Mouse (Mus musculus) erythroblast, embryonic 14.5 days (primary cell): ENCODE measurements around the gene 4930558K02Rik. TPM values are rescaled to one million over a fixed set of nuclear protein-coding genes. Genes with fewer than 3 reads are reported as not detected.

ENCODE experiments used
- H3K27me3 ChIP-seq: 2 replicates; pipeline ENCODE4 v1.6.1; 2012; ENCODE audit warnings: inconsistent platforms; ENCODE audit not compliant: control insufficient read depth
- H3K36me3 ChIP-seq: 2 replicates; pipeline ENCODE4 v1.6.1; 2012; ENCODE audit warnings: mild to moderate bottlenecking, inconsistent platforms; ENCODE audit not compliant: control insufficient read depth
- H3K4me1 ChIP-seq: 2 replicates; pipeline ENCODE4 v1.6.1; 2012; ENCODE audit warnings: inconsistent platforms; ENCODE audit not compliant: control insufficient read depth
- H3K4me3 ChIP-seq: replicated peaks from 2 replicates; pipeline ENCODE3; 2012; ENCODE audit warnings: moderate library complexity, mild to moderate bottlenecking, inconsistent platforms
- H3K9me3 ChIP-seq: 2 replicates; pipeline ENCODE4 v1.6.1; 2012; ENCODE audit warnings: low read length, inconsistent platforms, mixed read lengths; ENCODE audit not compliant: control insufficient read depth
- GATA1 ChIP-seq: IDR thresholded peaks from 2 replicates; pipeline ENCODE4 v1.6.1; 2012; ENCODE audit warnings: low read length, inconsistent platforms, mixed read lengths
- TAL1 ChIP-seq: IDR thresholded peaks from 3 replicates; pipeline ENCODE4 v1.6.1; 2012; ENCODE audit warnings: low read length, inconsistent platforms, mixed read lengths
- polyA plus RNA-seq: library from polyadenylated mRNA; stranded (reverse); fragments of >175 nt; gene quantifications from 2 replicates; pipeline ENCODE4 v1.2.3, GENCODE M21; 2012

The 4930558K02Rik gene
- polyA plus RNA-seq, 1 experiment = not detected

DNA sequence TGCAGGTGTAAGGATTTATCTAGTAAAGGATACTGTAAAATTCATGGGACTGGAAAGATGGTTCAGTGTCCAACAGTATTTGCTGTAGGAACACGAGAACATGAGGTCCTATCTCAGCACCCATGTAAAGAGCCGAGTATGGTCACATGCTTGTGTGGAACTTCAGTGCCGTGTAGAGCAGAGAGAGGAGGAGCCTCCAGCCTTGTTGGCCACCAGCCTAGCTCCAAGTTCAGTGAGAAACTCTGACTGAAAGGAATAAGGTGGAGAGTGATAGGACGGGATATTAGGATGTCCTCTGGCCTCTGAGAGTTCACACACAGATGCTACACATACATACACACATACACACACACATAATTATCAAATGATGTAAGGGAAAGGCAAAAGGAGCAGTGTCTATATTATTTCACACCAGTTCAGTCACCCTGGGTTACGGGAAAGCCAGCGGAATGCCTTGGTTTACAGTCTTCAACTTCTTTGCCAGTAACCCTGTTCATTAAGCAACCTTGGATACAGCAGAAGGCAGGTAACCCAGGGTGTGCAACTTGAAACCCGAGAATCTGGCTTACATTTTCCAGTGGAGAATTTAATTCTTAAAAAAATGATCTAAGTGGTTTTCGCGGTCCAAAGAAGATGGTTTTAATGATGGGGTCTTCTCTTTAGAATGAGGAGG is 1.3 kb upstream of the 4930558K02Rik start:
- Histone ChIP-seq H3K4me3 (no peak overlapping the region), H3K9me3 (no peaks in the 10 kb centered on the region), H3K4me1 (peaks cover 11% of the 10 kb centered on the region), H3K36me3 (no peaks in the 10 kb centered on the region), H3K27me3 (no peaks in the 10 kb centered on the region)
- TF ChIP-seq GATA1 (no peak), TAL1 (no peak)

DNA sequence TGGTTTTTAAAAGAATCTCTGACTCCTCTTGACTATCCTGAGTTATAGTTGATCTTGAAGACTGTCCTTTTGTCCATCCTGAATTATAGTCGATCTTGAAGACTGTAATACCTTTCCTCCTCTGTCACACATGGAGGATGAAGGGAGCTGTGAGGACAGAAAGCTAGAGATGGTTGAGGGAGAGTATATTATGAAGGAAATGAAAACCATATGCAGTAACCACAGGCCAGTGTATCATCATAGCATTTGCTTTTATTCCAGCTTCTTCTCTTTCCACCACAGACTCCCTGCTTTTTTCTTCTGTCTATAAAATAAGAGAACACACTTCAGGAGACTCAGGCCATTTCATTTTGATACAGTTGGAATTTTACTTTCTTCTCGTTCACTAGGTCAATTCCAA is 610 bp upstream of the 4930558K02Rik start:
- no peaks in the 10 kb centered on the region for H3K9me3 ChIP-seq
- TF ChIP-seq TAL1 (no peak), GATA1 (no peak)
- H3K27me3 ChIP-seq = no peaks in the 10 kb centered on the region
- no peak overlapping the region for H3K4me3 ChIP-seq
- no peaks in the 10 kb centered on the region for H3K36me3 ChIP-seq
- H3K4me1 ChIP-seq = peaks cover 12% of the 10 kb centered on the region

DNA sequence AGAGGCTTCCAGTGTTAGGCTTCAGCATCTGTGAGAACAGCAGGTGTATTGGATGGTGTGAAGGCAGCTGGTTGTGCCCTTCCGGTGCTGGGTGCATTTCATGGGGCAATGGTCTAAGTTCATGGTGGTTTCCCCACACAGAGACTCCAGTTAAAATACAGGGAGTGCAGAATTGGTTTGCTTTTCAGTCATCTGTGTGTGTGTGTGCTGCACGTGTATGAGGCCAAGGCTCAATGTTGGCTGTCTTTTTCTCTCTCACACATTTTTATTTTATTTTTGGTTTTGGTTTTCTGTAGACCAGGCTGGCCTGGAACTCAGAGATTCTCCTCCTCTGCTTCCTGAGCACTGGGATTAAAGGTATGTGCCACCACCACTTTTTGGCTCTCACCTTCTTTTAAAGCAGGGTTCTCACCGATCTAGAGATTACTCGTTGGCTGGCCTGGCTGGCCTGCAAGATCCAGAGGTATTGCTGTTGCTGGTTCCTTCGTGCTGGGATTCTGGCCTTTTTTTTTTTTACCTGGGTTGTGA is 1.2 kb downstream of the 4930558K02Rik start:
- no peaks in the 10 kb centered on the region for H3K36me3 ChIP-seq
- H3K9me3 ChIP-seq = no peaks in the 10 kb centered on the region
- H3K4me3 ChIP-seq = no peak overlapping the region
- no peaks in the 10 kb centered on the region for H3K27me3 ChIP-seq
- TF ChIP-seq GATA1 = no peak
- TF ChIP-seq TAL1 = no peak
- H3K4me1 ChIP-seq = peaks cover 12% of the 10 kb centered on the region

DNA sequence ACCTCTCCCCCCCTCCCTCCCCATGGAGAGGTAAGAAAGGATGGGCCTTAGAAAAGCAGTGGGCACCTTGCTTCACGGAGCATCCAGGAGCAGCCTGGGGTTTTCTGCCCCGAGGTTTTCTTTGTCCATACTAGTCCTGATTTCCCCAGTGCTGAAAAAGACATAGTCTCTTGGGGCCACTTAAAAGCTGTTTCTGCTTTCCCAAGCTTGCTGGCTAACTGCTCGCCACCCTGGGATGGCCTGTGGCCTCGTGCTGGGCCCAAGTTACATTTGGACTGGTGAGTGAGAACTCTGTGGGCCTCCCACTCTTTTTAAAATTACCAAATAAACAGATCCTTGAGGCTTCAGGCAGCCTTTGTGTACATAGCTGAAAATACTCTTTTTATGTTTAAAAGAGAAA is 2.1 kb downstream of the 4930558K02Rik start:
- H3K4me3 ChIP-seq = no peak overlapping the region
- no peak for TF ChIP-seq GATA1
- TF ChIP-seq TAL1 = no peak
- H3K4me1 ChIP-seq = peaks cover 12% of the 10 kb centered on the region
- H3K9me3 ChIP-seq = no peaks in the 10 kb centered on the region
- no peaks in the 10 kb centered on the region for H3K36me3 ChIP-seq
- H3K27me3 ChIP-seq = no peaks in the 10 kb centered on the region

DNA sequence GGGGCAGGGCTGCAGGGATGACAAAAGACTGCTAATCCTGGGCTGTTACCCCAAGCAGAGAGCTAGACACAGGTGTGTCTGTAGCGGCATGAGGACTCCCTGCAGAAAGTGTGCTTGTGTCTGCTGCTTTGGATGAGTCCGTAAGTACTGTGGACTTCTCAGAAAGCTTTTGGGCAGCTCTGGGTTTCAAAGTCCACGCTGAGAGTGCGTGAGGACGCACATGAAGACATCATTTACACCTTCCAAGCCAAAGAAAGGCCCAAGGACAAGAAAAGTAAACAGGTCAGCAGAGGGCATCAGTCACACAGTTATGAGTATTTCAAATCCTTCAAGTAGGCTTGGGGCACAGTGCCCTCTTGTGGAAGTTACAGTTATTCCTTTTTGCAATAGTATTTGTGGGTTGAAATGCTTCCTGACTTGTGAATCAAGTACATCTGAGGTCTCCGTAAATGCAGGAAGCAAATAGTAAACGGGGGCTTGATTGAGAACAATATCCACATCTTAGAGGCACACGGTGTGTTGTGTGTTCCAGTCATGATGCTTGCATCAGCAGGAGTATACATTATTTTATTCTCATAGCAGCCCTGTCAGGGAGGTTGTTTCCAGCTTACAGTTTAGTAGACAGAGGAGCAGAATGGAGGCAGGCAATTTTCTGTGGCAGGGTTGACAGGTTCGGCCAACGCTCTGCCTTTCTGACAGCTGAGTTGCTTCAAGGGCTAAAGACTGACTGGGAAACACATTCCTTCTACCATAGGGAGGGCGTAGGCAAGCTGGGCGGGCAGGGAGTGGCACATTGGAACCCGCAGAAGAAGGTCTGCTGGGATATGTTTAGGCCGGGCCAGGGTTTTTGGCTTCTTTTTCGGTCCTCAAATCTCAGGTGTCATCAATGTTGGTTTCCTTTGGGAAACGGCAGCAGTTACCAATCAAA is 2.9 kb downstream of the 4930558K02Rik start:
- TF ChIP-seq GATA1 (no peak), TAL1 (no peak)
- H3K36me3 ChIP-seq = no peaks in the 10 kb centered on the region
- H3K4me3 ChIP-seq = no peak overlapping the region
- H3K4me1 ChIP-seq = peaks cover 12% of the 10 kb centered on the region
- no peaks in the 10 kb centered on the region for H3K27me3 ChIP-seq
- H3K9me3 ChIP-seq = no peaks in the 10 kb centered on the region

DNA sequence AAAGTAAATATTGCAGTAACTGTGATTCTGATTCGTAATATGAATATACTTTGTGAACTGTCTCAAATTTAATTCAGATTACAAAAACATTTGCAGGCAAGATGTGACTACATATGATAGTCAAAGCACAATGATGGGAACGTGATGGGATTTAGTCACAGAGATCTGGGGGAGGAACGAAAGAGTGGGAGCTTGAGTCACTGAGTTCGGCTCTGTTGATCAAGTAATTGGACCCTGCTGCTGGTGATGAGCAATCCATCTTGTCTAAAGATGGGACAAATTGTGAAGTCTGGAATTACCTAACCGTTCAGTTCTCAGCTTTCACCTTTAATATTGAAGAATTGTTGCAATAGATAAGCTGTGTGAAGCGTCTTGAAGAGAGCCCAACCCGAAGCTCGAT is 7.2 kb downstream of the 4930558K02Rik start:
- Histone ChIP-seq H3K9me3 (no peaks in the 10 kb centered on the region), H3K27me3 (no peaks in the 10 kb centered on the region), H3K4me1 (peaks cover 32% of the 10 kb centered on the region), H3K36me3 (peaks cover 8% of the 10 kb centered on the region), H3K4me3 (no peak overlapping the region)
- TF ChIP-seq TAL1 (no peak), GATA1 (no peak)

DNA sequence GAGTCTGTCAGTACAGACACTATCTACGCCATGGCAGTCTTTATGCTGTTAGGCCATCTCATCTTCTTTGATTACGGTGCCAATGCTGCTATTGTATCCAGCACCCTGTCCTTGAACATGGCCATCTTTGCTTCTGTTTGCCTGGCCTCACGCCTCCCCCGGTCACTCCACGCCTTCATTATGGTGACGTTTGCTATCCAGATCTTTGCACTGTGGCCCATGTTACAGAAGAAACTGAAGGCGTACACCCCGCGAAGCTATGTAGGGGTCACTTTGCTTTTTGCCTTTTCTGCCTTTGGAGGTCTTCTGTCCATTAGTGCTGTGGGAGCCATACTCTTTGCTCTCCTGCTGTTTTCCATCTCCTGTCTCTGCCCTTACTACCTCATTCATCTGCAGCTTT is 8.6 kb downstream of the 4930558K02Rik start:
- Histone ChIP-seq H3K27me3 (peaks cover 6% of the 10 kb centered on the region), H3K36me3 (peaks cover 8% of the 10 kb centered on the region), H3K9me3 (no peaks in the 10 kb centered on the region), H3K4me3 (no peak overlapping the region), H3K4me1 (peaks cover 24% of the 10 kb centered on the region)
- no peak for TF ChIP-seq TAL1
- TF ChIP-seq GATA1 = no peak

DNA sequence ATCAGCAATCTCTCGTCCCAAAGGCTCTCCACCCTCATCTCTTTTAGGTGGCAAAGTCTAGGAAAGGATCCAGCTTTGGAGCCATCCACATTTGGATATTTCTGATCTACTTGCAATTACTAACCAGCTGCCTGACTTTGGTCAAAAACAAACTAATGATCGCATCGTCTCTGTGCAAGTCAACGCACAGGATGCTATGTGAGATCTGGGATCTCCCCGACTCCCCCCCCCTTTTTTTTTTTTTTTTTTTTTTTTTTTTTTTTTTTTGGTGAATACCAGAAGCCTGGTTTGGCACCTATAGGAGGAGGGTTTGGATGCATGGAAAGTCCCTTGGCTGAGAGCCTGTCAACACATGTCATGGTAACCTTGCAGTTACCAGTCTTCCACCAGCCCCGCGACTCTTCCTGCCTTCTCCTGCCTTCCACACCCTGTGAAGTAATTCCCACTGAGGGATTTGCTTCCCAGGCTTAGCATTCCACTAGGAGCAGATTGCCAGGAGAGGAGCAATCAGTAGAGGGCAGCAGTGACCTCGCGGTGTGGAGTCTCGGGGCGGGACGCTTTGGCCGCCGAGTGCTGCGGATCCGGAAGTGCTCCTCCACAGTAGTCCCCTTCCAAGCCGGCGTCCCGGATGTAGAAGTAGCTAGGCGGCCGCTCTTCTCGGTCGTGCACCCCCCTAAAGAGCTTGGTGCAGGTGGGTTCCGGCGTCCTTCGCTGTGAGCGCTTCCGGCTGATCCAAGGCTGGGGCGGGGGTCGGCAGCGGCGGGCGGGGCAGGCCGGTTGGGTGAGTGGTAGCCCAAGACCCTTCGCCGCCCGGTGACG is 10.6 kb downstream of the 4930558K02Rik start, which contains the start of gene Pigc:
Gene Pigc, plus strand, starts transcription at position 598 of the 819 bp plus-strand sequence.
- H3K4me1 ChIP-seq = peaks cover 23% of the 10 kb centered on the region
- TF ChIP-seq GATA1 = no peak
- TF ChIP-seq TAL1 = peak; percentile 7; the same call in 1 of the 3 replicates
- H3K9me3 ChIP-seq = no peaks in the 10 kb centered on the region
- peaks cover 22% of the 10 kb centered on the region for H3K27me3 ChIP-seq
- H3K36me3 ChIP-seq = peaks cover 8% of the 10 kb centered on the region
- peak within 1 kb of the TSS; percentile 83 for H3K4me3 ChIP-seq

DNA sequence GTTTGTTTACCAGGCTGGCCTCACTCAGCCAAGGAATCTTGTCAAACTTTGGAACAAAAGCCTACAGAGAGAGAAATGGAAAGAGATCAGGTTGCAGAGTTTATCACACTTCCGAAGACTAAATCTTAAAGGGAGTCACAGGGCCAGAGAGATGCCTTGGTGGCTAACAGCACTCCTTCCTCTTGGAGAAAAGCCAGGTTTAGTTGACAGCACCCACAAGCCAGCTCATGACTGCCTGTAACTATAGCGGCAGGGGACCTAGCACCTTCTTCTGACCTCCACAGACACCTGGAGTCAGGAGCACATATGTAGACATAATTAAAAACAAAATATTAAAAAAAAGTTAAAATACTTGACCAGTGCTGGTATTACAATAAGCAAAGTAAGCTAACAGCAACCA is 11.5 kb downstream of the 4930558K02Rik start:
- H3K4me1 ChIP-seq = peaks cover 23% of the 10 kb centered on the region
- peaks cover 8% of the 10 kb centered on the region for H3K36me3 ChIP-seq
- no peak overlapping the region for H3K4me3 ChIP-seq
- peaks cover 26% of the 10 kb centered on the region for H3K27me3 ChIP-seq
- TF ChIP-seq TAL1 = no peak
- no peak for TF ChIP-seq GATA1
- H3K9me3 ChIP-seq = no peaks in the 10 kb centered on the region
